Mouse (Mus musculus) hindbrain, embryonic 15.5 days (tissue): ENCODE measurements at regions not wholly inside any gene's neighbourhood (a gene's known extent, or its start where the extent isn't known, plus 50 kb on each side); places are given as distances from the start of the nearest gene placed in this dataset.

ENCODE experiments used
- ATAC-seq: fragments of 200-750 bp; cut with Nextera tagmentation; 2 replicates; pipeline ENCODE4 v1.8.0; 2017; ENCODE audit warnings: low read depth, moderate number of reproducible peaks, moderate TSS enrichment; ENCODE audit not compliant: low FRiP score
- H3K27ac ChIP-seq: fragments of 300-500 bp; sonication (generic); replicated peaks from 2 replicates; pipeline ENCODE4 v1.5.1; 2015; ENCODE audit warnings: mild to moderate bottlenecking, inconsistent platforms
- H3K27me3 ChIP-seq: fragments of 300-500 bp; sonication (generic); 2 replicates; pipeline ENCODE4 v1.6.1; 2015; ENCODE audit warnings: control low read depth, inconsistent platforms
- H3K36me3 ChIP-seq: fragments of 300-500 bp; sonication (generic); 2 replicates; pipeline ENCODE4 v1.6.1; 2015; ENCODE audit warnings: control low read depth, inconsistent platforms
- H3K4me1 ChIP-seq: fragments of 300-500 bp; sonication (generic); replicated peaks from 2 replicates; pipeline ENCODE4 v1.6.1; 2015; ENCODE audit warnings: control low read depth, inconsistent platforms
- H3K4me2 ChIP-seq: fragments of 300-500 bp; sonication (generic); 2 replicates; pipeline ENCODE4 v1.6.1; 2015; ENCODE audit warnings: moderate library complexity, mild to moderate bottlenecking, inconsistent platforms
- H3K4me3 ChIP-seq: fragments of 300-500 bp; sonication (generic); 2 replicates; pipeline ENCODE4 v1.5.1; 2015; ENCODE audit warnings: mild to moderate bottlenecking, inconsistent platforms
- H3K9ac ChIP-seq: fragments of 300-500 bp; sonication (generic); 2 replicates; pipeline ENCODE4 v1.6.1; 2015; ENCODE audit warnings: inconsistent platforms
- H3K9me3 ChIP-seq: fragments of 300-500 bp; sonication (generic); 2 replicates; pipeline ENCODE4 v1.6.1; 2016; ENCODE audit warnings: control low read depth, inconsistent platforms
- WGBS: fragments of 180-500 bp; shearing (Covaris S2); methylation state at CpG from one replicate; pipeline ENCODE4 v1.1.7; 2015; 5-methylcytosine and 5-hydroxymethylcytosine counted together

DNA sequence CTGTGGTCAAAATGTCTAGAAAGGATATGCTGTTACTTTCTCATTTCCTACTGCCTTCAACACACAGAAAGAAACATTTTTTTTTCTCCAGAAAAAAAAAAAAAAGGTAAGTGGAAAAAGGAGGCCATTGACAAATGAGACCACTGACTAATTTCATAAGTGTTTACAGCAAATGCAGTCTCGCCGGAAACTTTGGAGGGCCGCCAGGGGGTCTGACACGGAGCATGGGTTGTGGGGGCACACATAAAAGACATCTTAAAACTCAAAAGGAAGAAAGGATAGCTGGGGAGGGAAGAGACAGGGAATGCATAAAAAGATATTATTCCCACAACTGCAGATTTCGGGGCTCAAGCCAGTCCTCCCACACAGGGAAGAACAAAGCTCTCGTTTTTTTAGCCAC lies 109.3 kb downstream of the Tex36 start:
- WGBS, result 48% methylated on average over 6 of the region's 6 CpGs
- Histone ChIP-seq H3K4me2 (no peak overlapping the region), H3K9me3 (no peaks in the 10 kb centered on the region)

DNA sequence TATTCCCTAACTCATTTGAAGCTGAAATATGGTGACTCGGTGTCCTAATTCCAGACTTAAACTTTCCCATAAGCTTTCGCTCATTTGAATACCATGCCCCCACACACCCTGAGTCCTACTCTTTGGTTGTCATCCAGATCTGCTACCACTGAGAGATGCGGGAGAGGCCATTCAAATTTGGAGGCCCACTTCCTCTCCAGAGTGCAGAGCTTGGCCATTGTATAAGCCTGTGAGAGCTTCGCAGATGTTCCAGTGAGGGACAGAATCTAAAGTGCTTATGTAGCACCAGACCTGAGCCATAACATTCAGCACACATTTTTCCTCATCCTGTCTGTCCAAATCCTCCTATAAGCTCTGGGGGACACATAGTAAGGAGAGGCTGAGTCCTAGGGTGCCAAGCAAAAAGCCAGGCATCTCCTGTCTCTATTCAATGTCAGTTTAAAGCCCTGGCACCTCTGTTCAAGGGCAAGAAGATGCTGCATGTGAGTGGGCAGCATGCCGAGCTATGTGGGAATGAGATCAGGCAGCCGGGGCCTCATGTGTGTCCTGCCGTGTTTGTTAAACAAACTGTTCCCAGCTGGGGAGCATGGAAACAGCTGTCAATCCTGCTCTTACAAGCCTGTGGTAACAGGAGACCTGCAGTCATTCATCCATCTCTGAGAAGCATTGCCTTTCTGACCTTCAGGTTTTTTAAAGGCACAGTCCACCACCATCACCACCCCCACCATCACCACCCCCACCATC lies 113.9 kb downstream of the Tex36 start:
- Histone ChIP-seq H3K27ac (no peak overlapping the region), H3K4me1 (0 out of 2 replicates have a peak, but pooled peaks cover 6% of the 10 kb centered on the region), H3K36me3 (no peaks in the 10 kb centered on the region), H3K9me3 (no peaks in the 10 kb centered on the region), H3K4me2 (no peak overlapping the region), H3K27me3 (no peaks in the 10 kb centered on the region; the same call in 1 of the 2 replicates), H3K9ac (no peak overlapping the region), H3K4me3 (no peak overlapping the region)
- ATAC-seq, result no peak
- 54% methylated on average over 7 of the region's 7 CpGs for WGBS

More for the DNA sequence above, 109.3 kb downstream of the Tex36 start:
- Histone ChIP-seq H3K27ac (no peak overlapping the region), H3K27me3 (no peaks in the 10 kb centered on the region; the same call in 1 of the 2 replicates), H3K4me3 (no peak overlapping the region), H3K36me3 (no peaks in the 10 kb centered on the region), H3K9ac (no peak overlapping the region), H3K4me1 (no peaks in the 10 kb centered on the region)
- no peak for ATAC-seq

DNA sequence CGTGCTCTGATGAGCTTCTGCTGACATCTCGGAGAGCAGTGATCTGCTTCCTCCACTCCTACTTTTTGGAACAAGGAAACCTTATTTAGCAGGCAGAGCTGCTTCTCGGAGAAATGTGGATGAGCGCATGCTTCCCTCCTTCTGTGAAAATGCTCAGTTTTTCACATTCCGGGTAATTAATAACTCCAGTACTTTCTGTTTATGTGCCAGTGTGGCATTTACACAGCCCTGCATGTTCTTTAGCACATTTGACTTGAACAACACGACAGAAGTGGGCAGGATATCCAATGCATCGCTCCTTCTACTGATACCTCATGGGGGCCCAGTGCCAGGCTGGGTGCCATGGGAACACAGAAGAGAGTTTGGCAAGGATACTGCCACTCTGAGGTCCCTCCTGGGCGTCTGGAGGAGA lies 117.5 kb downstream of the Tex36 start:
- Histone ChIP-seq H3K9me3 (no peaks in the 10 kb centered on the region), H3K9ac (no peak overlapping the region), H3K36me3 (no peaks in the 10 kb centered on the region), H3K4me3 (no peak overlapping the region), H3K4me1 (0 out of 2 replicates have a peak, but pooled peaks cover 6% of the 10 kb centered on the region), H3K4me2 (no peak overlapping the region), H3K27ac (no peak overlapping the region), H3K27me3 (no peaks in the 10 kb centered on the region)
- WGBS, result 70% methylated on average over 8 of the region's 8 CpGs
- no peak for ATAC-seq

DNA sequence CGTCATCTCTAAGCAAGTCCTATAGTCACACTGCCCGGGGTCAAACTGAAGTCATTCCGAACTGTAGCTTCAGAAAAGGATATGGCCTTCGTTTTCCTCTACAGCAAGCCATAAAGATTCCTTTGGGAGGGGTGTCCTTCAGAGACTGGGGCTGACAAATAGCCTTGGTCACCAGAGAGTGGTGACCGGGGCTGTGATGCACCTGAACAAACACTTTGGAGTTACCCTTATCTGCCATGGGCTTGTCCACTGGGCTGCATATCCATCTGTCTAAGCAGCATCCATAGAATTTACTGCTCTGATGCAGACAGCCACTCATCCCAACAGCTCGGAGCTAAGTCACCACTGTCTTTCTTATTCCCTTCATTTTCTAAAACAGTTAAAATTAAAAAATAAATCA lies 120.4 kb downstream of the Tex36 start:
- no peak overlapping the region for H3K27ac ChIP-seq
- H3K9ac ChIP-seq, result no peak overlapping the region
- no peaks in the 10 kb centered on the region for H3K9me3 ChIP-seq
- no peaks in the 10 kb centered on the region for H3K27me3 ChIP-seq
- H3K36me3 ChIP-seq, result no peaks in the 10 kb centered on the region
- H3K4me3 ChIP-seq, result no peak overlapping the region
- WGBS, result 82% methylated on average over 6 of the region's 6 CpGs
- 0 out of 2 replicates have a peak, but pooled peaks cover 14% of the 10 kb centered on the region for H3K4me1 ChIP-seq
- no peak overlapping the region for H3K4me2 ChIP-seq
- no peak for ATAC-seq

DNA sequence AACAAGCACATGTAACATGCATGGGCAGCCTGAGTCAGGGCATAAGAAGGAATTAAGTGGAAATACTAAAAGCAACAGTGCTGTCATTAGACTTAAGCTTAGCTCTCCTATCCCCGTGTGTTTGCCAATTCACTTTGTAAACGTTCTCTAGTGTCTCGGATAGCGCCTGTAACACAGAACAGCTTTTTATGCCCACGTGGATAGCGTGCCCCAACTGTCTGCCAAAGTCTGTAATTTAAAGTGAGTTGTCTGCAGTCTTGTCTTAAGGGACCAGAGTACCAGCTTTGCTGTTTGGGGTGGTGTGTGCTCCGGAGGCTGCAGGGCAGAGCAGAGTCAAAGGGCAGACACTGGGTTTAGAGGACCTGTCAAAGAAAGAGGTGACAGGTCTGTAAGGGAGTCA lies 122.3 kb downstream of the Tex36 start:
- Histone ChIP-seq H3K4me3 (no peak overlapping the region), H3K9ac (no peak overlapping the region), H3K27ac (no peak overlapping the region), H3K4me1 (0 out of 2 replicates have a peak, but pooled peaks cover 14% of the 10 kb centered on the region), H3K9me3 (no peaks in the 10 kb centered on the region), H3K36me3 (no peaks in the 10 kb centered on the region), H3K4me2 (no peak overlapping the region), H3K27me3 (no peaks in the 10 kb centered on the region)
- ATAC-seq, result no peak
- WGBS, result 58% methylated on average over 7 of the region's 7 CpGs

DNA sequence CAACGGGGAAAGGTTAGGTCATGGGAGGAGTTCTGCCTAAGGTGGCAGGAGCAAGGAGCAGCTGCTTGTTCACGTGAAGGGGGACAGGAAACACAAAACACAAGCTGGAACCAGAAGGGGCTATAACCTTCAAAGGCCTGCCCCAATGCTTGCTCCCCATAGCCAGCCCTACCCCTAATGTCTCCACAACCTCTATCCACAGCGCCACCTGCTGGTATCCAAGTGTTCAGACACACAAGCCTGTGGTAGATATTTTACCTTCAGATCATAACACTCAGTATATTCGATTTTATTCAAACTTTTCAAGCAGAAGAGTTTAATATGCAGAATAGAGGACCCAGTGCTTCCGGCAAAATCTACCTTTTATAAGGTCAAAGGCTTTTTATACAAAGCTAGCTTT lies 124.0 kb downstream of the Tex36 start:
- 0 out of 2 replicates have a peak, but pooled peaks cover 8% of the 10 kb centered on the region for H3K4me1 ChIP-seq
- H3K27me3 ChIP-seq, result no peaks in the 10 kb centered on the region
- H3K4me3 ChIP-seq, result no peak overlapping the region
- no peaks in the 10 kb centered on the region for H3K9me3 ChIP-seq
- H3K9ac ChIP-seq, result no peak overlapping the region
- no peak for ATAC-seq
- H3K27ac ChIP-seq, result no peak overlapping the region
- H3K36me3 ChIP-seq, result no peaks in the 10 kb centered on the region
- 80% methylated on average over 5 of the region's 5 CpGs for WGBS
- no peak overlapping the region for H3K4me2 ChIP-seq

DNA sequence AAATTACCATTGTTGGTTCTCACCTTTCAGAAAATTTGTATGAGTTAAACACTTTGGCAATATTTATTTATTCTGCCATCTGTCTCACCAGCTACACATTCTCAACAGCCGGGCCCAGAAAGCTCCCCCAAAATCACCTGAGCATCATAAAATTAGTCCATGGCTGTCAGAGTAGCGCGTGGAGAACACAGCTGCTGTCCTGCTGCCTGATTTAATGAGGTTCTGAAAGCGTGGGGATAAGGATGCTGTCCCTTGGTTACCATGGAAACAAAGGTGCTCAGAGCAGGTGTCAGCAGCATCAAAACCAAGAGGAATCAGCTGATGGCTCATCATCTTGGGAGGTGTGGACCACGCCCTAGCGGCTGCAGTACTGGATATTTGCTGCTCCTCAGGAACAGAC lies 124.7 kb downstream of the Tex36 start:
- H3K4me1 ChIP-seq, result 0 out of 2 replicates have a peak, but pooled peaks cover 8% of the 10 kb centered on the region
- no peak overlapping the region for H3K27ac ChIP-seq
- no peaks in the 10 kb centered on the region for H3K36me3 ChIP-seq
- H3K27me3 ChIP-seq, result no peaks in the 10 kb centered on the region
- H3K4me3 ChIP-seq, result no peak overlapping the region
- ATAC-seq, result no peak; the same call in 1 of the 2 replicates
- H3K9ac ChIP-seq, result no peak overlapping the region
- H3K9me3 ChIP-seq, result no peaks in the 10 kb centered on the region
- 55% methylated on average over 6 of the region's 6 CpGs for WGBS
- no peak overlapping the region for H3K4me2 ChIP-seq

DNA sequence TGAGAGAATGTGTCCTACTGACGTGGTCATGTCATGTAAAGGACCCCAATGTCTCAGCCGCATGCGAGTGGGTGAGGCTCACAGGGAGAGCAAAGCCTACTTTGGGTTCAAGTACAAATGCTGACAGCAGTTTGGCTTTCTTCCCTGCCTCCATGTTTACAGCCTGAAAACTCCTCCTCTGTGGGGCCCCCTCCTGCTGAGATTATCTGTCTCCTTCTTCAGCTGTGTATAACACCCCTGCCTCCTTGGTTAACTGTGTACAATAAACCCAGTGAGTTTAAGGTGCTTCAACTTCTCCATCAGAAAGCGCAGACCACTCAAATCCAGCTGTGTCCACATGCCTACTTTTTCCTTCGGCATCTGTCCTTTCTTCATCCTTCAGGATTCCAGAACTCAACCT lies 130.3 kb downstream of the Tex36 start:
- ATAC-seq, result no peak
- Histone ChIP-seq H3K4me2 (no peak overlapping the region), H3K4me3 (no peak overlapping the region), H3K9ac (no peak overlapping the region), H3K27ac (no peak overlapping the region), H3K9me3 (no peaks in the 10 kb centered on the region), H3K4me1 (peaks cover 9% of the 10 kb centered on the region; the same call in 1 of the 2 replicates), H3K36me3 (no peaks in the 10 kb centered on the region), H3K27me3 (no peaks in the 10 kb centered on the region)
- 84% methylated on average over 5 of the region's 5 CpGs for WGBS

DNA sequence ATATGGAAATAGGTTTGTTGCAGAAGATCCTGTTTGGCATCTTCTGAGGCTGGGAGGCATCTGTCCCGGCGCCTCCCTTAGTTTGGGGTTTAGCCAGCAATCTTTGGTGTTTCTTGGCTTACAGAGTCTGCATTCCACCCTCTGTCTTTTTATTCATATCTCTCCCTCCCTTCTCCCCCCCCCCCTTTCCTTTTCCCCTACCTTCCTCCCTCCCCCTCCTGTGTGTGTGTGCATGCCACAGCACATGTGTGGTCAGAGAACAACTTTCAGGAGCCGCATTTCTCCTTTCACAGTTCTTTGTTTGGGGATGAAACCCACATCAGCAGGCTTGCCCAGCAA lies 131.4 kb downstream of the Tex36 start:
- no peaks in the 10 kb centered on the region for H3K36me3 ChIP-seq
- H3K27ac ChIP-seq, result no peak overlapping the region
- 64% methylated on average over 3 of the region's 3 CpGs for WGBS
- no peak overlapping the region for H3K4me2 ChIP-seq
- no peaks in the 10 kb centered on the region for H3K27me3 ChIP-seq
- no peak for ATAC-seq
- H3K4me1 ChIP-seq, result peaks cover 8% of the 10 kb centered on the region; the same call in 1 of the 2 replicates
- H3K9ac ChIP-seq, result no peak overlapping the region
- H3K4me3 ChIP-seq, result no peak overlapping the region
- no peaks in the 10 kb centered on the region for H3K9me3 ChIP-seq

DNA sequence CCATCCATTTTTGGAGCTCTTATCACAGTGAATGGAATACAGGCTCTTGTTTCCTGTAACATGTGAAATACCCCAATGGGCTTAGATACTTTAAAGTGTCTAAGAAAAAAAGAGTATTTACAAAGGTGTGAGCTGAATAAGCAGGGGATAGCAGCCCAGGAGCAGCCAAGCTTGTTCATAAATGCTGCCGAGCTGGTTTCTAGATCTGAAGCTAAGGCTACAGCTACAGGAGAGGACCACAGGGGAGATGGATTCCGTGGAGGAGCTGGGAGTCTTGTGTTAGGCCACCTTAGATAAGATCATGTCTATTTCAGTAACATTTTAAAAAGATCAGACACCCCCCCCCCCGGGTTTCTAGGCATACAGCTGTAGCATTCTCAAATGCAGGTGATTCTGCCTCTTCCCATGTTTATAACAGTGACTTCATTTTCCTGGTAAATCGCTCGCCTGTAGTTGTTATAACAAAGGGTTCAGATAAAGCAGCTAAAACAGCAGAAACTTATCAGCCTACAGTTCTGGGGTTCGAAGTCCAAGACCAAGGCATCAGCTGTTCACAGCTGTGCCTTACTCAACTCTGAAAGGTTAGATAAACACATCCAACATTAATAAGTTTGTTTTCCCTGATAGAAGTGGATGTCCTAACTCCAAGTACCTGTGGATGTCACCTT lies 131.9 kb downstream of the Tex36 start:
- H3K36me3 ChIP-seq, result no peaks in the 10 kb centered on the region
- H3K9me3 ChIP-seq, result no peaks in the 10 kb centered on the region
- H3K27me3 ChIP-seq, result no peaks in the 10 kb centered on the region
- peaks cover 8% of the 10 kb centered on the region; the same call in 1 of the 2 replicates for H3K4me1 ChIP-seq
- H3K27ac ChIP-seq, result no peak overlapping the region
- ATAC-seq, result no peak
- no peak overlapping the region for H3K4me3 ChIP-seq
- no peak overlapping the region for H3K9ac ChIP-seq
- no peak overlapping the region for H3K4me2 ChIP-seq
- WGBS, result 72% methylated on average over 6 of the region's 6 CpGs

DNA sequence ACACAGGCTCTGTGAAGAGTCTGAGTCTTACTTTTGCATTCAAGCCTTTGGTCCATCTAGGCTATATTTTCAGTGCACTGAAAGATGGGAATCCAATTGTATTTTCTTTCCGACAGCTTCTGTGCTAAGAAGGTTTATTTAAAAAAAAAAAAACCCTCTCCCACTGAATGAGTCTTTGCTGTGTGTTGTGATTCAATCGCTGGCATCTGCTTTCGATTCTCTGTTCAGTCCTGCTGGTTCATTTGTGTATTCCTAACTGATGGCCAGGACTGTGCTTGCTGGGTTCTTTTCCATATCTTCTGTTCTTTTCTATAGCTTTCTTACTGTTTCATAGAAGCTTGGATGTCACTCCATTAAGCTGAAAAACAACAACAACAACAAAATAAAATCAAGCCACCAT lies 132.9 kb downstream of the Tex36 start:
- Histone ChIP-seq H3K36me3 (no peaks in the 10 kb centered on the region), H3K4me3 (no peak overlapping the region), H3K9ac (no peak overlapping the region), H3K9me3 (no peaks in the 10 kb centered on the region), H3K27ac (no peak overlapping the region), H3K4me1 (peaks cover 8% of the 10 kb centered on the region; the same call in 1 of the 2 replicates), H3K4me2 (no peak overlapping the region), H3K27me3 (no peaks in the 10 kb centered on the region)
- no peak for ATAC-seq
- 52% methylated on average over 3 of the region's 3 CpGs for WGBS

DNA sequence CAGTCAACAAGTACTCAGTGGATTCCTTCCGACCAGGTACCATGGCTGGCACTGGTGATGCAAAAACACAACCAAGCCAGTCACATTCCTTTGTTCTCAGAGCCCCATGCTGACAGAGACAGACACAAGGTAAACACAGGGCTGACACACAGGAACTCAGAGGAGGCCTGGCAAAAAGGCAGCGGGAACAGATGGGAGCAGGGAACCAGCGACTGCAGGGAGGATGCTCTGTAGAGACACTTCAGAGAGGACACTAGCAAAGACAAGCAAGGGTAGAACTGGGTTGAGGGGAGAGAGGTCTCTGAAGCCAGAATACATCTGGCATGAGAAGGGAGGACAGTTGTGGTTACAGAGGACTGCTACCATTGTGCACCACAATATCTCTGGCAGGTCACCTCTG lies 133.6 kb downstream of the Tex36 start:
- Histone ChIP-seq H3K4me2 (no peak overlapping the region), H3K36me3 (no peaks in the 10 kb centered on the region), H3K9ac (no peak overlapping the region), H3K9me3 (no peaks in the 10 kb centered on the region), H3K4me3 (no peak overlapping the region), H3K27ac (no peak overlapping the region), H3K27me3 (no peaks in the 10 kb centered on the region), H3K4me1 (peaks cover 8% of the 10 kb centered on the region; the same call in 1 of the 2 replicates)
- WGBS, result 34% methylated on average over 3 of the region's 3 CpGs
- no peak for ATAC-seq
